Mouse (Mus musculus) gastrocnemius, postnatal 36 days (tissue): Measurements from ENCODE around the gene Ptprn2. TPM values are rescaled to one million over a fixed set of nuclear protein-coding genes. Genes with fewer than 3 reads are reported as not detected.

Experiments used
- DNase-seq, 2 experiments: peaks; one replicate each; pipeline ENCODE4 v3.0.0; 2022
- intact Hi-C: fragments of 180-260 bp; cut with DNase I; formaldehyde crosslinking; loops from one replicate; pipeline ENCODE4 v1.15.1; 2025
- total RNA-seq, 2 experiments: library from RNA; stranded (reverse); gene quantifications; 2 replicates each; pipeline ENCODE4 v1.2.3; 2021

Gene Ptprn2
- total RNA-seq, 2 experiments from 2014 or later: not detected

DNA sequence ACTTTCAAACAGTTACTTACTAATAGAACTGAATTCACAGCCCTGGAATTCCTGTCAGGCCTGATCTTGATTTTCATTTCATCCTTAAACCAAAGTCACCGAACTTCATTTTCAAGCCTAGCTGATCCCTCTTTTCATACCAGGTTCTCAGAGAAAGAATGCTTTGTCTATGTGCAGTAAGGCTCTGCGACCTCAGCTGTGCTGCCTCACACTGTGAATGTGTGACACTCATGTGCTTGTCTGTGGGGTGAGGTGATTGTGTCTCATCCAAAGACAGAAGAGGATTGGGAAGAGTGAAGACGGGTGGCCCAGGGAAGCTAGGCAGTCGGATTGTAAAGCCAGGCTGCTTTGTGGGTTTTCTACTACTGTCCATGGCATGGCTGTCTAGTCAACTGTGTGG is 361.5 kb downstream of the Ptprn2 start:
- intact Hi-C loops: no loop called here
- DNase-seq: no peak

GRCm38 (mm10) chr12:116856307-116856706 is 370.8 kb downstream of the Ptprn2 start:
- intact Hi-C loops: no loop called here

DNA sequence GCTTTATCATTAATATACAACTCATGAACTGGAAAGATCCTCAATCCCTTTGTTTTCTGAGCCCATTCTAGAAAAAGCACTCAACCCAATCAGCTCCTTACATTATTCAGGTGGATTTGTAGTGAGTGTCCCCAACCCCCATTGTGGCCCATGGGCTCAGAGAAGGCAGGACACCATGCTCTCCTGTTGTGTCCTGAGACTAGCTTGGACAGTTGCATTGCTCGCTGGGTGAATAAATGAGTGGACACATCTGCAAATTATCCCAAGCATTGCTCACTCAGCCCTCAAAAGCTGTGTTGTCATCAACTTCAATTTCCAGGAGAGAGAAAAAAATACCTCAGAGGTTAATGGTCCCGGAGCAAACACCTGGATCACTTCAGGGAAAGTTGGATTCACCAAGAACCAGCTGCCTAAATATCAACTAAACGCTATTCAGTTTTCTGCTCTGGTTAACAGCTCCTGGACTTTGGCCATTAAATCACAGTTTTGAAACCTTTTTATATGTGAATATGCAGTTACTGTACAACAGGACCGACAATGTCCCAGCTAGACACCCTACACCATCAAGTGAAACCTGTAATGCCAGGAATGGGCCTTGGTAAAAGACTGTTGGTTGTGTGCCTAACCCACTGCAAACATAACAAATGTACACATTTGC is 376.0 kb downstream of the Ptprn2 start:
- no peak for DNase-seq
- intact Hi-C loops: no loop called here

More at GRCm38 (mm10) chr12:116856307-116856706, 370.8 kb downstream of the Ptprn2 start:
- no peak for DNase-seq

DNA sequence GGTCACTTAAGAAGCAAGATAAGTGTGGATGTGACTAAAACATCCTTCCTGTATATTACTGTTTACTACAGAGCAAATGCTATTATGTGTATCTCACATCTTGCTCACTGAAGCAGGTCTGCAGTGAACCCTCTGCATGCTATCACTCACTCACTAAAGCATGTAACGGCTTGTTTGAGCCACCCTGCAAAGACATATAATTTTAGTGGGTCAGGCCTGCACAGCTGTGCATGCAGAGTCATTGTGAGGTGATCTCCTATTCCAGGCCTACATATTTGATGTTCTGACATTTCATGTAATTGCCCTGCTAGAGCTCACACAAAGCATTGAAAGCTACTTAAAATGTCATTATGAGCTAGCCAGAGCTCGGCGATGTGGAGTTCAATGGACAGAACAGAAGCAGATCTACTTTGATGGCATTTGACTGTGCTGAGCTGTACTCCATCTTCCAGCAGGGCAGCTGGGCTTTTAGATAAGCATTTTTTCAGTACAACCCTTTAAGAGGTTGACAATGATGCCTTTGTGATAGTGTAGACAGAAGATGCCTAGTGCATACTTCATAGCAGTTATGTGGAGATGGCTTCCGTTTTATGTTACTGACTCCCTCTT is 377.9 kb downstream of the Ptprn2 start:
- DNase-seq: no peak
- intact Hi-C loops: no loop called here

DNA sequence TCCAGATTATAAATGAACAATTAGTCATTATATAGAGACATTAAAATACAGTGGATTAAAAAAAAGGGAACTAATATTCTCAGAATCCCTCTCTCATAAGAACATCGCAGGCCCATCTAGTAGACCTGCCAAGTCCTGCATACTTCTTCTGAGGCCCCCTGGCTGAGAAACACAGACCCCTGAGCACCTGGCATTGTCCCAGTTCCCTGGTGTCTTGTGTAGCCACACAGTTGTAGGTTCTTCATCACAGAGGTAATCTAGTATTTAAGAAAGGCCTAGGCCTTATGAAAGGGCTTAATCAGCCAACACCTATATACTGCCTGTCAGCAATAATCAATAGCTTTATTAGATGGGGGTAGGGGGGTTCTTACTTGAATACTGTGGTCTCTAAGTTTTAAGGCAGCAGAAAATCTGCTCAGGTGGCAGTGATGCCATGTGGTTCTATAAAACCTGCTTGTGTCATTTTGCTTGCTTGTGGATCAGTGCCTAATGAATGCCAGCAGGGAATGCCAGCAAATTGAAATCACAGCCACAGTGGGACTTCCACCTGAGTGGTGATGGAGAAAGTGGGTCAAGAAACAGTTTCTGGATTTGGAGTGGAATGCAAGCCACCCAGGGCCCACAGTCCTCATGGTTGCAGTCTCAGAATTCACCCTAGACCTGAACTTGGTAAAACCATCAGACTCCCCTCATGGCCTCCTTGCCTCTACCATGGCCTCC is 388.5 kb downstream of the Ptprn2 start:
- DNase-seq: no peak
- intact Hi-C loops: no loop called here

DNA sequence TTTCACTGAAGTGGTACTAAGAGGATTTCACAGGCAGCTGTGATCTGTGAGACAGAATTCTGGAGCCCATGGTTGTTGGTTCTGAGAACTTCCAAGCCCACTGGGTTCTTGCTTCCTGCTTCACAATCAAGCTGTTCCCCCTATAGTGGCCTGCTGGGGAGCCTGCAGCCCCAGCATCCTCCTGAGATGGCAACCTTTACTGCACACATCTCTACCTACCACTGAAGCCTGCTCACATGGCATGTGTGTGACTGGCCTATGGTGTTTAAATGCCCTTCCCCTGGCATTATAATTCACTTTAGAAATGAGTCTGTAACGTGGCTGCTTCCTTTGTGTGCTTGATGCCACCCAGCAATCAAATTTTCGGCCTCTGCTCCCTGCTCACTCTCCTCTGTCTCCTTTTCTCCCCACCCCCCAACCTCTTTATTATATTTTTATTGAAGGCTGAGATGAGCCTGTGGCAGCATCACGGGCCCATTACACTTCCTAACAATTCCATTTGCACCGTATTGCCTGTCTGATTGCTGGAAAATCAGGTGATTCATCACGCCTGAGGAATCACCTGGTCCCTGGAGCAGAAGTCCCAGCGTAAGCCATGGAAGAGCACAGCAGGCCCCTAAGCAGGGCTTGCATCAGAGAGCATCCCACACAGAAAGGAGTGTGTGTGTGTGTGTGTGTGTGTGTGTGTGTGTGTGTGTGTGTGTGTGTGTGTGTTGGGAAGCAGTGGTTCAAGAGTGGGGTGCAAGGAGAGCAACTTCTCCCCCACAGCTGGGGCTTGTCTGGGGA is 402.2 kb downstream of the Ptprn2 start:
- intact Hi-C loops: no loop called here
- DNase-seq: no peak

GRCm38 (mm10) chr12:116888856-116889255 is 403.3 kb downstream of the Ptprn2 start:
- DNase-seq: no peak
- intact Hi-C loops: no loop called here

DNA sequence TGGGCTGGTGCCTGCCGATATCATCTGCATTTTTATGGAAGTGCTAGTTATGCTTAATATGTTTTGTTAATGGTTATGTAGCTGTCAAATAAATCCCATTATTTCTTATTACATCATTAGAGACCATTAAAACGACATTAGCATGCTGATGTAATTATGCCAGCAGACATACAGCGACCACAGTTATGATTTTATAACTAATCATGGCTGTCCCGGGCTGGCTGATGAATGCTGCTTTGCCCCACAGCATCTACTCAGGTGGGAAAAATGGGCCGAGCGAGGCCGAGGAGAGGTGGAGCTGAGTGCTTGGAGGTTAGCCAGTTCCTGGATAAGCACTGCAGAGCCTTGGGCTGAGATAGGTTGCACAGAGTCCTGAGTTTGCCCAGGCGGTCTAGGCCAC is 407.1 kb downstream of the Ptprn2 start:
- intact Hi-C loops: no loop called here
- DNase-seq: no peak

- intact Hi-C loops: no loop called here
- DNase-seq: no peak
Observed at GRCm38 (mm10) chr12:116896651-116897050, 411.1 kb downstream of the Ptprn2 start.

GRCm38 (mm10) chr12:116901773-116902172 is 416.3 kb downstream of the Ptprn2 start:
- no peak for DNase-seq
- intact Hi-C loops: no loop called here

GRCm38 (mm10) chr12:116907424-116907823 is 421.9 kb downstream of the Ptprn2 start:
- DNase-seq: no peak
- intact Hi-C loops: no loop called here

- DNase-seq: no peak
Observed at GRCm38 (mm10) chr12:116908668-116909067, 423.1 kb downstream of the Ptprn2 start.

DNA sequence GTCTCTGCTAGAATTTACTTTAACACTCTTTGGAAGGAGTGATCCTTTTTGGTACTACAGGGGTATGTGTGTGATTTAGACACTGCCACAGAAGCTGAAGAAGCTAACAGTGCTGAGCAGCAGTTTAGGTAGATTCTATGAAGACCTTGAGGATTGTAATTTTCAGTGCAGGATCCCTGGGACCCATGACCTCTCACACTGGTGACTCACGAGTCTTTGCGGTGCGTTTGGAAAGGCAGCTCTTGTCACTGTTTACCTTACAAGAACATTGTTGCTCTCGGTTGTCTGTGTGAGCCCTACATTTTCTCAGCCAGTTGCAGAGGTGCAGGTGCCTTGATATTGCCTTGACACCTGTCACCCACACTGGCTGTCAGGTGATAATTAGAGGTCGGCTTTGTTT is 431.3 kb downstream of the Ptprn2 start:
- intact Hi-C loops: no loop called here
- DNase-seq: no peak

More at GRCm38 (mm10) chr12:116908668-116909067, 423.1 kb downstream of the Ptprn2 start:
- intact Hi-C loops: no loop called here

DNA sequence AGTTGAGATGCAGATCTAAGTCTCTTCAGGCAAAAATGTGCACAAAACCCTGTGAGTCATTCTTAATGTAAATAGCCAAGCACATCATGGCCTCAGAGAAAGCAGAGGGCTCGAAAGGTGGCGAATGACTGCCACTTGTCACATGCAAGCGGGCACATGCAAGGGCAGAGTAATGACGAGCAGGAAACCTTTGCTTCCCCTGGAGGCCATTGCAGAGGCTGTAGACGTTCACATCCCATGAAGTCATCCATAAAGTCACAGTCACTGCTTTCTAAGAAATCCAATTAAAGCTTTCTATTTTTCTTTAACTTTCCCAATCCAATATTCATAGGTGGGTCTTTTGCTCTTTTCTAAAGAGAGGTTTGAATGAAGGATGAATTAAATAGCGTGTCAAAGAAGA is 433.7 kb downstream of the Ptprn2 start:
- intact Hi-C loops: no loop called here
- no peak for DNase-seq

DNA sequence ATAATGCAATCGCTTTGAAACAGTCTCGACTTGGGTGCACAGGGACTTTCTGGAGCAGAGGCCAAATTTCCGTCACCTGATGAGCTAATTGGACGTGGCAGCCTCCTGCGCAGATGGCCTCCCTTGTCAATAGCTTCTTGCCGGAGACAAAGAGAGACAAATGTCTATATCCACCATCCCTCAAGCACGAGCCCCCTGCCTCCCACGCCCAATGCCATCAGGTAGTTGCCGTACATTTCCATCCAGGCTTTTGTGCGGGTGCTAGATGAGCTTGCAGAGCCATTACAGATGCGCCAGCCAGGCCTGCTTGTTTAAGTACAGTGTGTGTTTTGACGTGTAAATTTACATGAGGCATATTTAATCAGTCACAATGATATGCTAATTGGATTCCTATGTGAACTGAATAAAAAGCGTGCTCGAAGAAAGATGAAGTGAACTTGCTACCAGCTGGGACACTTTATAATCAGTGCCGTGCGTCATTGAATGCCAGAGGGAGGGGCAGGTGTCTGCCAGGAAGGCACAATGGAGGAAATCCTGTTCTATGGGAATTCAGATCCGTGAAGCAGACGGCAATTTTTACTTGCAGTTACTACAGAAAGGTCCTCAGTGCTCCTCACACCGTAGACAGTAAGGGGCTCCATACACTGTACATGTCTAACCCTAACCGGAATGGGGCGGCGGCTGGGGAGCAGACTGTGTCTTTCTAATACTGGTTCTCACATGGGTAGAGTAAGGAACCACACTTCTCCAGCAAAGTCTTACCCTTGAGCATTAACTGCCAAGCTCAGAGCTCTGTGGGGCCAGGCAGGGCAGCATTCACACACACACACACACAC is 434.4 kb downstream of the Ptprn2 start:
- intact Hi-C loops: no loop called here
- DNase-seq: no peak

GRCm38 (mm10) chr12:116927115-116927514 is 441.6 kb downstream of the Ptprn2 start:
- intact Hi-C loops: no loop called here
- no peak for DNase-seq

DNA sequence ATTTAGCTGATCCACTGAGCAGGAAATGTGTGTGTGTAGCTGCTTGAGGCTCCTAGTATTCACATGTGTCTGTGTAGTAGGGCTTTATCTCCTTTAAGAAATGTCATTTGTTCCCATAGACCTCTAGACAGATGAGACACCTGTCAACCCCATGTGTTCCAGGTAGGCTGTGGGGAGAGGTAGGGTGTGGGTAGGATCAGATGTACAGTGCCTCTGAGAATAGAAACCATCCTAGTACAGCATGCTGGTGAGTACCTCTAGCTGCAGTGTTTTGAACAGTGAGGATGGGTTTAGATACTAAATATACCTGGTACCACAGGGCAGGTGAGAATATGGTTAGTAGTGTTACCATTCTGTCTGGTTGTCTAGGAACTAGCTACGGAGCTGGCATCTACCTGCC is 442.0 kb downstream of the Ptprn2 start:
- no peak for DNase-seq
- intact Hi-C loops: no loop called here

GRCm38 (mm10) chr12:116938158-116938854 is 452.8 kb downstream of the Ptprn2 start:
- no peak for DNase-seq
- intact Hi-C loops: no loop called here

- DNase-seq: no peak
- intact Hi-C loops: no loop called here
Observed at GRCm38 (mm10) chr12:116943883-116944282, 458.4 kb downstream of the Ptprn2 start.
